Mouse (Mus musculus): Measurements from ENCODE around the gene Pbx2. TPM values are rescaled to one million over a fixed set of nuclear protein-coding genes. Genes with fewer than 3 reads are reported as not detected.
A peak's percentile ranks its signal among the peaks of the same experiment; 100 is the strongest.

The Pbx2 gene
- polyA plus RNA-seq, 1 experiment from 2014 or later: 8.5 TPM

GRCm38 (mm10) chr17:34635671-34636070 lies 44.6 kb downstream of the Pbx2 start:
- WGBS: 65% methylated on average over 2 of the region's 2 CpGs
- peaks cover 23% of the 10 kb centered on the region for H3K4me1 ChIP-seq
- no peak overlapping the region for H3K4me2 ChIP-seq
- no peaks in the 10 kb centered on the region for H3K9me3 ChIP-seq
- H3K4me3 ChIP-seq (replicated peaks): no peak overlapping the region
- peaks cover 14% of the 10 kb centered on the region for H3K27me3 ChIP-seq (replicated peaks)
- no peak overlapping the region for H3K27ac ChIP-seq
- no peak for ATAC-seq (ENCODE audit: insufficient read depth, low FRiP score, low read depth)
- H3K36me3 ChIP-seq: no peaks in the 10 kb centered on the region
- H3K9ac ChIP-seq: no peak overlapping the region

GRCm38 (mm10) chr17:34637459-34637858 lies 46.4 kb downstream of the Pbx2 start:
- Histone ChIP-seq H3K27ac (no peak overlapping the region), H3K4me3 (replicated peaks) (no peak overlapping the region), H3K4me2 (no peak overlapping the region), H3K27me3 (replicated peaks) (no peaks in the 10 kb centered on the region), H3K4me1 (peaks cover 10% of the 10 kb centered on the region; the same call in 1 of the 2 replicates), H3K36me3 (no peaks in the 10 kb centered on the region), H3K9ac (no peak overlapping the region), H3K9me3 (no peaks in the 10 kb centered on the region)
- WGBS: 64% methylated on average over 3 of the region's 3 CpGs
- ATAC-seq (ENCODE audit: insufficient read depth, low FRiP score, low read depth): no peak

GRCm38 (mm10) chr17:34639461-34640255 lies 48.6 kb downstream of the Pbx2 start:
- H3K9ac ChIP-seq: no peak overlapping the region
- no peak overlapping the region for H3K4me2 ChIP-seq
- no peak for ATAC-seq (ENCODE audit: insufficient read depth, low FRiP score, low read depth)
- no peak overlapping the region for H3K27ac ChIP-seq
- WGBS: 74% methylated on average over 7 of the region's 7 CpGs
- no peaks in the 10 kb centered on the region for H3K27me3 ChIP-seq (replicated peaks)
- no peak overlapping the region for H3K4me3 ChIP-seq (replicated peaks)
- peaks cover 10% of the 10 kb centered on the region; the same call in 1 of the 2 replicates for H3K4me1 ChIP-seq
- no peaks in the 10 kb centered on the region for H3K36me3 ChIP-seq
- H3K9me3 ChIP-seq: no peaks in the 10 kb centered on the region

GRCm38 (mm10) chr17:34640778-34641601 lies 49.9 kb downstream of the Pbx2 start:
- H3K4me2 ChIP-seq: peak overlapping the region; percentile 9; the same call in 1 of the 2 replicates
- peak overlapping the region; percentile 60 for H3K27ac ChIP-seq
- no peaks in the 10 kb centered on the region for H3K9me3 ChIP-seq
- H3K4me3 ChIP-seq (replicated peaks): no peak overlapping the region
- ATAC-seq (ENCODE audit: insufficient read depth, low FRiP score, low read depth): peak; percentile 38; the same call in 1 of the 2 replicates
- no peaks in the 10 kb centered on the region for H3K27me3 ChIP-seq (replicated peaks)
- WGBS: 18% methylated on average over 11 of the region's 11 CpGs
- no peaks in the 10 kb centered on the region for H3K36me3 ChIP-seq
- no peak overlapping the region for H3K9ac ChIP-seq
- H3K4me1 ChIP-seq: peaks cover 19% of the 10 kb centered on the region

GRCm38 (mm10) chr17:34641945-34642344 lies 50.9 kb downstream of the Pbx2 start:
- no peak overlapping the region for H3K4me3 ChIP-seq (replicated peaks)
- ATAC-seq (ENCODE audit: insufficient read depth, low FRiP score, low read depth): no peak
- no peaks in the 10 kb centered on the region for H3K9me3 ChIP-seq
- no peak overlapping the region for H3K9ac ChIP-seq
- H3K36me3 ChIP-seq: no peaks in the 10 kb centered on the region
- no peak overlapping the region for H3K4me2 ChIP-seq
- H3K27me3 ChIP-seq (replicated peaks): no peaks in the 10 kb centered on the region
- WGBS: 69% methylated on average over 3 of the region's 3 CpGs
- peaks cover 25% of the 10 kb centered on the region for H3K4me1 ChIP-seq
- no peak overlapping the region for H3K27ac ChIP-seq

GRCm38 (mm10) chr17:34643379-34643778 lies 52.3 kb downstream of the Pbx2 start:
- no peaks in the 10 kb centered on the region for H3K27me3 ChIP-seq (replicated peaks)
- no peak overlapping the region for H3K4me3 ChIP-seq (replicated peaks)
- no peak for ATAC-seq (ENCODE audit: insufficient read depth, low FRiP score, low read depth)
- no peak overlapping the region for H3K9ac ChIP-seq
- H3K27ac ChIP-seq: no peak overlapping the region
- no peaks in the 10 kb centered on the region for H3K9me3 ChIP-seq
- peaks cover 34% of the 10 kb centered on the region for H3K4me1 ChIP-seq
- 75% methylated on average over 4 of the region's 4 CpGs for WGBS
- H3K36me3 ChIP-seq: no peaks in the 10 kb centered on the region
- H3K4me2 ChIP-seq: no peak overlapping the region

GRCm38 (mm10) chr17:34643944-34644343 lies 52.9 kb downstream of the Pbx2 start:
- no peak overlapping the region for H3K4me3 ChIP-seq (replicated peaks)
- H3K27me3 ChIP-seq (replicated peaks): no peaks in the 10 kb centered on the region
- H3K9me3 ChIP-seq: no peaks in the 10 kb centered on the region
- H3K4me2 ChIP-seq: no peak overlapping the region
- ATAC-seq (ENCODE audit: insufficient read depth, low FRiP score, low read depth): no peak
- H3K27ac ChIP-seq: no peak overlapping the region
- H3K9ac ChIP-seq: no peak overlapping the region
- H3K36me3 ChIP-seq: no peaks in the 10 kb centered on the region
- H3K4me1 ChIP-seq: peaks cover 36% of the 10 kb centered on the region
- 82% methylated on average over 10 of the region's 10 CpGs for WGBS

GRCm38 (mm10) chr17:34644608-34645007 lies 53.5 kb downstream of the Pbx2 start, which contains the start of gene Fkbpl:
Gene Fkbpl, plus strand, starts transcription at chr17:34644764.
- Histone ChIP-seq H3K4me2 (peak within 1 kb of the TSS; percentile 61), H3K4me1 (peaks cover 36% of the 10 kb centered on the region), H3K36me3 (no peaks in the 10 kb centered on the region), H3K9ac (peak within 1 kb of the TSS; percentile 35), H3K27me3 (replicated peaks) (no peaks in the 10 kb centered on the region), H3K9me3 (no peaks in the 10 kb centered on the region), H3K4me3 (replicated peaks) (peak within 1 kb of the TSS; percentile 52), H3K27ac (peak within 1 kb of the TSS; percentile 33)
- ATAC-seq (ENCODE audit: insufficient read depth, low FRiP score, low read depth): peak; percentile 72
- 0% methylated on average over 16 of the region's 16 CpGs for WGBS

- Histone ChIP-seq H3K36me3 (no peaks in the 10 kb centered on the region), H3K4me1 (peaks cover 33% of the 10 kb centered on the region), H3K4me2 (peak overlapping the region; percentile 61), H3K27me3 (replicated peaks) (no peaks in the 10 kb centered on the region), H3K4me3 (replicated peaks) (peak overlapping the region; percentile 52), H3K9ac (peak overlapping the region; percentile 35; the same call in 1 of the 2 replicates), H3K9me3 (no peaks in the 10 kb centered on the region), H3K27ac (peak overlapping the region; percentile 33; the same call in 1 of the 2 replicates)
- no peak for ATAC-seq (ENCODE audit: insufficient read depth, low FRiP score, low read depth)
- WGBS: 40% methylated on average over 10 of the region's 10 CpGs
Observed at GRCm38 (mm10) chr17:34645256-34645829, 54.3 kb downstream of the Pbx2 start.

- 87% methylated on average over 30 of the region's 30 CpGs for WGBS
- peaks cover 27% of the 10 kb centered on the region for H3K4me1 ChIP-seq
- no peaks in the 10 kb centered on the region for H3K27me3 ChIP-seq (replicated peaks)
- no peak overlapping the region for H3K9ac ChIP-seq
- peak overlapping the region; percentile 61; the same call in 1 of the 2 replicates for H3K4me2 ChIP-seq
- 0 out of 2 replicates have a peak, but pooled peaks cover 2% of the 10 kb centered on the region for H3K36me3 ChIP-seq
- no peak for ATAC-seq (ENCODE audit: insufficient read depth, low FRiP score, low read depth)
- H3K27ac ChIP-seq: no peak overlapping the region
- H3K4me3 ChIP-seq (replicated peaks): peak overlapping the region; percentile 72; the same call in 1 of the 2 replicates
- no peaks in the 10 kb centered on the region for H3K9me3 ChIP-seq
Observed at GRCm38 (mm10) chr17:34645831-34646511, 54.9 kb downstream of the Pbx2 start.
